Mouse (Mus musculus): Measurements from ENCODE around the gene Tmsb10.

The Tmsb10 gene

GRCm38 (mm10) chr6:72955517-72956198 is 2.9 kb downstream of the Tmsb10 start:
- DNase-seq = peak; percentile 45

GRCm38 (mm10) chr6:72954786-72955185 is 3.8 kb downstream of the Tmsb10 start:
- no peak for DNase-seq

- no peak for DNase-seq
These were observed 5.6 kb downstream of the Tmsb10 start for GRCm38 (mm10) chr6:72952967-72953366.

GRCm38 (mm10) chr6:72952221-72952620 is 6.3 kb downstream of the Tmsb10 start:
- no peak for DNase-seq

GRCm38 (mm10) chr6:72949161-72949756 is 9.3 kb downstream of the Tmsb10 start:
- DNase-seq = no peak

GRCm38 (mm10) chr6:72948392-72948791 is 10.2 kb downstream of the Tmsb10 start:
- no peak for DNase-seq

- DNase-seq = peak; percentile 18
These were observed 10.6 kb downstream of the Tmsb10 start for GRCm38 (mm10) chr6:72947960-72948359.

GRCm38 (mm10) chr6:72940493-72940892 is 18.1 kb downstream of the Tmsb10 start:
- peak; percentile 38 for DNase-seq

GRCm38 (mm10) chr6:72937859-72938258 is 20.7 kb downstream of the Tmsb10 start:
- no peak for DNase-seq

- no peak for DNase-seq
These were observed 21.1 kb downstream of the Tmsb10 start for GRCm38 (mm10) chr6:72937430-72937829.

GRCm38 (mm10) chr6:72932955-72933354 is 25.6 kb downstream of the Tmsb10 start:
- DNase-seq = no peak

GRCm38 (mm10) chr6:72931533-72931932 is 27.0 kb downstream of the Tmsb10 start:
- DNase-seq = no peak

GRCm38 (mm10) chr6:72929795-72930398 is 28.7 kb downstream of the Tmsb10 start:
- DNase-seq = no peak

- DNase-seq = peak; percentile 8
These were observed 31.6 kb downstream of the Tmsb10 start for GRCm38 (mm10) chr6:72926755-72927482.

GRCm38 (mm10) chr6:72926031-72926430 is 32.5 kb downstream of the Tmsb10 start:
- DNase-seq = no peak

- no peak for DNase-seq
These were observed 35.2 kb downstream of the Tmsb10 start for GRCm38 (mm10) chr6:72923381-72923780.

- DNase-seq = no peak
These were observed 37.5 kb downstream of the Tmsb10 start for GRCm38 (mm10) chr6:72921081-72921480.

- DNase-seq = no peak
These were observed 40.0 kb downstream of the Tmsb10 start for GRCm38 (mm10) chr6:72918510-72919033.

GRCm38 (mm10) chr6:72916330-72916729 is 42.2 kb downstream of the Tmsb10 start:
- no peak for DNase-seq

- DNase-seq = no peak
These were observed 44.3 kb downstream of the Tmsb10 start for GRCm38 (mm10) chr6:72914087-72914749.

GRCm38 (mm10) chr6:72911261-72911660 is 47.3 kb downstream of the Tmsb10 start:
- no peak for DNase-seq
